Mouse (Mus musculus) hindbrain, embryonic 11.5 days (tissue): ENCODE data around the gene Lama2. TPM values are rescaled to one million over a fixed set of nuclear protein-coding genes. Genes with fewer than 3 reads are reported as not detected.
A peak's percentile ranks its signal among the peaks of the same experiment; 100 is the strongest.

Source experiments
- ATAC-seq: fragments of 200-750 bp; cut with Nextera tagmentation; 2 replicates; pipeline ENCODE4 v1.8.0; 2017; ENCODE audit warnings: mild to moderate bottlenecking, moderate TSS enrichment, moderate library complexity; ENCODE audit not compliant: low FRiP score
- DNase-seq: peaks from one replicate; pipeline ENCODE4 v3.0.0-alpha.2; 2015; ENCODE audit warnings: low spot score
- H3K27ac ChIP-seq: fragments of 300-500 bp; sonication (generic); 2 replicates; pipeline ENCODE4 v1.5.1; 2014; ENCODE audit warnings: mild to moderate bottlenecking, low read depth, low read length
- H3K27me3 ChIP-seq: fragments of 300-500 bp; sonication (generic); 2 replicates; pipeline ENCODE4 v1.6.1; 2014; ENCODE audit warnings: mild to moderate bottlenecking, low read length, moderate library complexity, mixed read lengths; ENCODE audit not compliant: control insufficient read depth, insufficient read depth
- H3K36me3 ChIP-seq: fragments of 300-500 bp; sonication (generic); 2 replicates; pipeline ENCODE4 v1.6.1; 2014; ENCODE audit warnings: mild to moderate bottlenecking, low read length, moderate library complexity, mixed read lengths; ENCODE audit not compliant: control insufficient read depth, insufficient read depth
- H3K4me1 ChIP-seq: fragments of 300-500 bp; sonication (generic); replicated peaks from 2 replicates; pipeline ENCODE4 v1.6.1; 2014; ENCODE audit warnings: low read length, mixed read lengths; ENCODE audit not compliant: control insufficient read depth, insufficient read depth
- H3K4me2 ChIP-seq: fragments of 300-500 bp; sonication (generic); replicated peaks from 2 replicates; pipeline ENCODE4 v1.6.1; 2014; ENCODE audit warnings: mild to moderate bottlenecking, low read depth, low read length
- H3K4me3 ChIP-seq: fragments of 300-500 bp; sonication (generic); 2 replicates; pipeline ENCODE4 v1.5.1; 2014; ENCODE audit warnings: low read depth, low read length
- H3K9ac ChIP-seq: fragments of 300-500 bp; sonication (generic); 2 replicates; pipeline ENCODE4 v1.6.1; 2014; ENCODE audit warnings: low read depth, low read length
- H3K9me3 ChIP-seq: fragments of 300-500 bp; sonication (generic); 2 replicates; pipeline ENCODE4 v1.6.1; 2016; ENCODE audit warnings: low read length; ENCODE audit not compliant: control insufficient read depth
- WGBS: fragments of 180-500 bp; shearing (Covaris S2); extraction: QIAGEN DNeasy Blood & Tissue Kit; methylation state at CpG from one replicate; pipeline ENCODE4 v1.1.7; 2014; 5-methylcytosine and 5-hydroxymethylcytosine counted together
- polyA plus RNA-seq: library from polyadenylated mRNA; unstranded; fragments of >200 nt; fragmentation: Nextera tagmentation; extraction: Ambion mirVana; gene quantifications from 2 replicates; pipeline ENCODE4 v1.2.1, GENCODE M21; 2014

Gene Lama2
- polyA plus RNA-seq, 1 experiment from 2014 or later: 14.8 TPM

- 64% methylated on average over 4 of the region's 4 CpGs for WGBS
- Histone ChIP-seq H3K27ac (no peak overlapping the region), H3K9me3 (no peaks in the 10 kb centered on the region), H3K27me3 (no peaks in the 10 kb centered on the region), H3K4me1 (no peaks in the 10 kb centered on the region), H3K9ac (no peak overlapping the region), H3K36me3 (no peaks in the 10 kb centered on the region), H3K4me3 (no peak overlapping the region), H3K4me2 (no peak overlapping the region)
- ATAC-seq (no peak), DNase-seq (no peak)
Observed at GRCm38 (mm10) chr10:27322410-27322990, 297.1 kb downstream of the Lama2 start.

GRCm38 (mm10) chr10:27307444-27307843 lies 312.1 kb downstream of the Lama2 start:
- no peak overlapping the region for H3K27ac ChIP-seq
- 75% methylated on average over 8 of the region's 8 CpGs for WGBS
- peak; percentile 82 for ATAC-seq

GRCm38 (mm10) chr10:27305301-27305700 lies 314.3 kb downstream of the Lama2 start:
- no peak overlapping the region for H3K9ac ChIP-seq
- H3K9me3 ChIP-seq: no peaks in the 10 kb centered on the region
- H3K27me3 ChIP-seq: no peaks in the 10 kb centered on the region
- no peak overlapping the region for H3K4me3 ChIP-seq
- H3K36me3 ChIP-seq: no peaks in the 10 kb centered on the region
- DNase-seq (no peak), ATAC-seq (no peak)
- no peaks in the 10 kb centered on the region for H3K4me1 ChIP-seq
- H3K27ac ChIP-seq: no peak overlapping the region
- no peak overlapping the region for H3K4me2 ChIP-seq
- 68% methylated on average over 3 of the region's 3 CpGs for WGBS

More at GRCm38 (mm10) chr10:27307444-27307843, 312.1 kb downstream of the Lama2 start:
- Histone ChIP-seq H3K9ac (no peak overlapping the region), H3K36me3 (no peaks in the 10 kb centered on the region), H3K4me3 (no peak overlapping the region), H3K27me3 (no peaks in the 10 kb centered on the region), H3K4me2 (no peak overlapping the region), H3K4me1 (no peaks in the 10 kb centered on the region), H3K9me3 (no peaks in the 10 kb centered on the region)
- peak; percentile 5 for DNase-seq

GRCm38 (mm10) chr10:27285098-27285860 lies 334.3 kb downstream of the Lama2 start:
- no peaks in the 10 kb centered on the region for H3K9me3 ChIP-seq
- no peak overlapping the region for H3K9ac ChIP-seq
- no peak overlapping the region for H3K4me3 ChIP-seq
- H3K4me1 ChIP-seq: no peaks in the 10 kb centered on the region
- ATAC-seq (peak; percentile 54; the same call in 1 of the 2 replicates), DNase-seq (peak; percentile 12)
- WGBS: 57% methylated on average over 10 of the region's 10 CpGs
- H3K27me3 ChIP-seq: no peaks in the 10 kb centered on the region
- no peak overlapping the region for H3K4me2 ChIP-seq
- no peak overlapping the region for H3K27ac ChIP-seq
- H3K36me3 ChIP-seq: no peaks in the 10 kb centered on the region

- ATAC-seq (peak; percentile 53; the same call in 1 of the 2 replicates), DNase-seq (peak; percentile 8)
- no peak overlapping the region for H3K9ac ChIP-seq
- H3K4me1 ChIP-seq: no peaks in the 10 kb centered on the region
- H3K27me3 ChIP-seq: no peaks in the 10 kb centered on the region
- H3K4me2 ChIP-seq: no peak overlapping the region
- H3K4me3 ChIP-seq: no peak overlapping the region
- whole genome bisulfite sequencing: 57% methylated on average over 2 of the region's 2 CpGs
- H3K27ac ChIP-seq: no peak overlapping the region
- no peaks in the 10 kb centered on the region for H3K36me3 ChIP-seq
- H3K9me3 ChIP-seq: no peaks in the 10 kb centered on the region
Observed at GRCm38 (mm10) chr10:27267432-27267831, 352.1 kb downstream of the Lama2 start.

GRCm38 (mm10) chr10:27265812-27266211 lies 353.7 kb downstream of the Lama2 start:
- DNase-seq (no peak), ATAC-seq (no peak)
- no peak overlapping the region for H3K27ac ChIP-seq
- H3K9ac ChIP-seq: no peak overlapping the region
- H3K27me3 ChIP-seq: no peaks in the 10 kb centered on the region
- H3K4me2 ChIP-seq: no peak overlapping the region
- no peaks in the 10 kb centered on the region for H3K4me1 ChIP-seq
- H3K4me3 ChIP-seq: no peak overlapping the region
- H3K36me3 ChIP-seq: no peaks in the 10 kb centered on the region
- H3K9me3 ChIP-seq: no peaks in the 10 kb centered on the region
- 73% methylated on average over 2 of the region's 2 CpGs for WGBS

- H3K4me2 ChIP-seq: no peak overlapping the region
- no peak overlapping the region for H3K4me3 ChIP-seq
- 59% methylated on average over 2 of the region's 2 CpGs for WGBS
- DNase-seq (no peak), ATAC-seq (no peak)
- no peaks in the 10 kb centered on the region for H3K27me3 ChIP-seq
- no peak overlapping the region for H3K9ac ChIP-seq
- no peaks in the 10 kb centered on the region for H3K4me1 ChIP-seq
- H3K9me3 ChIP-seq: no peaks in the 10 kb centered on the region
- no peaks in the 10 kb centered on the region for H3K36me3 ChIP-seq
- H3K27ac ChIP-seq: no peak overlapping the region
Observed at GRCm38 (mm10) chr10:27264713-27265112, 354.8 kb downstream of the Lama2 start.

GRCm38 (mm10) chr10:27249741-27250140 lies 369.8 kb downstream of the Lama2 start:
- ATAC-seq (no peak), DNase-seq (no peak)
- Histone ChIP-seq H3K4me1 (no peaks in the 10 kb centered on the region), H3K36me3 (no peaks in the 10 kb centered on the region), H3K27ac (no peak overlapping the region), H3K4me2 (no peak overlapping the region), H3K4me3 (no peak overlapping the region), H3K9ac (no peak overlapping the region), H3K9me3 (no peaks in the 10 kb centered on the region), H3K27me3 (no peaks in the 10 kb centered on the region)
- 100% methylated on average over 1 of the region's 1 CpGs for WGBS

- WGBS: 67% methylated on average over 4 of the region's 4 CpGs
- Histone ChIP-seq H3K9ac (no peak overlapping the region), H3K4me1 (no peaks in the 10 kb centered on the region), H3K27me3 (no peaks in the 10 kb centered on the region), H3K9me3 (no peaks in the 10 kb centered on the region), H3K36me3 (no peaks in the 10 kb centered on the region), H3K4me2 (no peak overlapping the region), H3K27ac (no peak overlapping the region), H3K4me3 (no peak overlapping the region)
- no peak for DNase-seq
- ATAC-seq: no peak
Observed at GRCm38 (mm10) chr10:27234755-27235154, 384.8 kb downstream of the Lama2 start.
